Mouse (Mus musculus): Measurements from ENCODE around the gene Rpp30. TPM values are rescaled to one million over a fixed set of nuclear protein-coding genes. Genes with fewer than 3 reads are reported as not detected.

Rpp30 gene
- total and polyA plus RNA-seq, 2 experiments from 2014 or later = 31.7 to 47.6 TPM

- H3K4me2 ChIP-seq (ENCODE audit: low read depth, low read length) = no peak overlapping the region; the same call in 1 of the 2 replicates
- no peak overlapping the region for H3K4me3 ChIP-seq (ENCODE audit: low read depth, low read length)
- no peaks in the 10 kb centered on the region for H3K36me3 ChIP-seq (replicated peaks; ENCODE audit: control insufficient read depth, insufficient read depth, low read length)
- H3K9ac ChIP-seq (replicated peaks; ENCODE audit: low read depth, low read length) = no peak overlapping the region
- ATAC-seq (ENCODE audit: insufficient read depth, low read depth) (no peak), DNase-seq (ENCODE audit: low spot score) (no peak)
- 95% methylated on average over 3 of the region's 3 CpGs for WGBS
- H3K27me3 ChIP-seq (ENCODE audit: control insufficient read depth, insufficient read depth, low read length) = no peaks in the 10 kb centered on the region
- peak overlapping the region; percentile 93; the same call in 1 of the 2 replicates for H3K27ac ChIP-seq (ENCODE audit: low read depth)
- TF ChIP-seq CTCF (IDR thresholded peaks at IDR 0.05; ENCODE audit: low read depth) (no peak), EP300 (IDR thresholded peaks at IDR 0.05; ENCODE audit: low read depth) (no peak)
- H3K9me3 ChIP-seq (replicated peaks; ENCODE audit: control insufficient read depth, low read length) = peaks cover 8% of the 10 kb centered on the region
- H3K4me1 ChIP-seq (ENCODE audit: control insufficient read depth, insufficient read depth) = peaks cover 14% of the 10 kb centered on the region
Observed at GRCm38 (mm10) chr19:36128440-36128839, 44.9 kb downstream of the Rpp30 start.

- 3% methylated on average over 9 of the region's 9 CpGs for WGBS
- Histone ChIP-seq H3K9me3 (replicated peaks; ENCODE audit: control insufficient read depth, low read length) (peaks cover under 1% of the 10 kb centered on the region; the same call in 1 of the 2 replicates), H3K4me1 (ENCODE audit: control insufficient read depth, insufficient read depth) (peaks cover 14% of the 10 kb centered on the region), H3K27me3 (ENCODE audit: control insufficient read depth, insufficient read depth, low read length) (no peaks in the 10 kb centered on the region), H3K4me2 (ENCODE audit: low read depth, low read length) (peak overlapping the region; percentile 56), H3K27ac (ENCODE audit: low read depth) (peak overlapping the region; percentile 93), H3K4me3 (ENCODE audit: low read depth, low read length) (peak overlapping the region; percentile 30), H3K36me3 (replicated peaks; ENCODE audit: control insufficient read depth, insufficient read depth, low read length) (no peaks in the 10 kb centered on the region), H3K9ac (replicated peaks; ENCODE audit: low read depth, low read length) (peak overlapping the region; percentile 31; the same call in 1 of the 2 replicates)
- DNase-seq (ENCODE audit: low spot score) (no peak), ATAC-seq (ENCODE audit: insufficient read depth, low read depth) (peak; percentile 56)
- TF ChIP-seq CTCF (IDR thresholded peaks at IDR 0.05; ENCODE audit: low read depth) (no peak), EP300 (IDR thresholded peaks at IDR 0.05; ENCODE audit: low read depth) (no peak)
Observed at GRCm38 (mm10) chr19:36129213-36129612, 45.7 kb downstream of the Rpp30 start.

- Histone ChIP-seq H3K9ac (replicated peaks; ENCODE audit: low read depth, low read length) (peak overlapping the region; percentile 31; the same call in 1 of the 2 replicates), H3K4me3 (ENCODE audit: low read depth, low read length) (peak overlapping the region; percentile 30), H3K36me3 (replicated peaks; ENCODE audit: control insufficient read depth, insufficient read depth, low read length) (no peaks in the 10 kb centered on the region), H3K4me1 (ENCODE audit: control insufficient read depth, insufficient read depth) (peaks cover 14% of the 10 kb centered on the region), H3K27me3 (ENCODE audit: control insufficient read depth, insufficient read depth, low read length) (no peaks in the 10 kb centered on the region), H3K27ac (ENCODE audit: low read depth) (peak overlapping the region; percentile 93), H3K4me2 (ENCODE audit: low read depth, low read length) (peak overlapping the region; percentile 56), H3K9me3 (replicated peaks; ENCODE audit: control insufficient read depth, low read length) (no peaks in the 10 kb centered on the region)
- ATAC-seq (ENCODE audit: insufficient read depth, low read depth) (peak; percentile 92), DNase-seq (ENCODE audit: low spot score) (peak; percentile 90)
- no peak; the same call in 1 of the 2 replicates for TF ChIP-seq EP300 (IDR thresholded peaks at IDR 0.05; ENCODE audit: low read depth)
- TF ChIP-seq CTCF (IDR thresholded peaks at IDR 0.05; ENCODE audit: low read depth) = no peak
- 2% methylated on average over 12 of the region's 12 CpGs for WGBS
Observed at GRCm38 (mm10) chr19:36129643-36130042, 46.1 kb downstream of the Rpp30 start.

- peaks cover 14% of the 10 kb centered on the region for H3K4me1 ChIP-seq (ENCODE audit: control insufficient read depth, insufficient read depth)
- H3K9ac ChIP-seq (replicated peaks; ENCODE audit: low read depth, low read length) = no peak overlapping the region
- H3K4me3 ChIP-seq (ENCODE audit: low read depth, low read length) = no peak overlapping the region
- TF ChIP-seq CTCF (IDR thresholded peaks at IDR 0.05; ENCODE audit: low read depth) = no peak
- TF ChIP-seq EP300 (IDR thresholded peaks at IDR 0.05; ENCODE audit: low read depth) = no peak
- peak overlapping the region; percentile 56 for H3K4me2 ChIP-seq (ENCODE audit: low read depth, low read length)
- no peaks in the 10 kb centered on the region for H3K36me3 ChIP-seq (replicated peaks; ENCODE audit: control insufficient read depth, insufficient read depth, low read length)
- H3K27me3 ChIP-seq (ENCODE audit: control insufficient read depth, insufficient read depth, low read length) = no peaks in the 10 kb centered on the region
- no peaks in the 10 kb centered on the region for H3K9me3 ChIP-seq (replicated peaks; ENCODE audit: control insufficient read depth, low read length)
- no peak for DNase-seq (ENCODE audit: low spot score)
- peak; percentile 9; the same call in 1 of the 2 replicates for ATAC-seq (ENCODE audit: insufficient read depth, low read depth)
- peak overlapping the region; percentile 93 for H3K27ac ChIP-seq (ENCODE audit: low read depth)
- 22% methylated on average over 2 of the region's 2 CpGs for WGBS
Observed at GRCm38 (mm10) chr19:36130181-36130580, 46.7 kb downstream of the Rpp30 start.

GRCm38 (mm10) chr19:36131990-36132389, 48.5 kb downstream of the Rpp30 start:
- no peak overlapping the region for H3K27ac ChIP-seq (ENCODE audit: low read depth)

GRCm38 (mm10) chr19:36133064-36133463, 49.5 kb downstream of the Rpp30 start:
- no peaks in the 10 kb centered on the region for H3K36me3 ChIP-seq (replicated peaks; ENCODE audit: control insufficient read depth, insufficient read depth, low read length)
- H3K4me2 ChIP-seq (ENCODE audit: low read depth, low read length) = no peak overlapping the region
- peaks cover 14% of the 10 kb centered on the region for H3K4me1 ChIP-seq (ENCODE audit: control insufficient read depth, insufficient read depth)
- H3K27ac ChIP-seq (ENCODE audit: low read depth) = peak overlapping the region; percentile 62; the same call in 1 of the 2 replicates
- H3K9me3 ChIP-seq (replicated peaks; ENCODE audit: control insufficient read depth, low read length) = no peaks in the 10 kb centered on the region
- DNase-seq (ENCODE audit: low spot score) (no peak), ATAC-seq (ENCODE audit: insufficient read depth, low read depth) (no peak)
- TF ChIP-seq CTCF (IDR thresholded peaks at IDR 0.05; ENCODE audit: low read depth) (no peak), EP300 (IDR thresholded peaks at IDR 0.05; ENCODE audit: low read depth) (no peak)
- no peak overlapping the region for H3K4me3 ChIP-seq (ENCODE audit: low read depth, low read length)
- 86% methylated on average over 6 of the region's 6 CpGs for WGBS
- H3K27me3 ChIP-seq (ENCODE audit: control insufficient read depth, insufficient read depth, low read length) = no peaks in the 10 kb centered on the region
- H3K9ac ChIP-seq (replicated peaks; ENCODE audit: low read depth, low read length) = no peak overlapping the region

More at GRCm38 (mm10) chr19:36131990-36132389, 48.5 kb downstream of the Rpp30 start:
- 52% methylated on average over 6 of the region's 6 CpGs for WGBS
- no peaks in the 10 kb centered on the region for H3K36me3 ChIP-seq (replicated peaks; ENCODE audit: control insufficient read depth, insufficient read depth, low read length)
- H3K9ac ChIP-seq (replicated peaks; ENCODE audit: low read depth, low read length) = no peak overlapping the region
- no peak overlapping the region for H3K4me2 ChIP-seq (ENCODE audit: low read depth, low read length)
- H3K9me3 ChIP-seq (replicated peaks; ENCODE audit: control insufficient read depth, low read length) = no peaks in the 10 kb centered on the region
- H3K4me3 ChIP-seq (ENCODE audit: low read depth, low read length) = no peak overlapping the region
- DNase-seq (ENCODE audit: low spot score) = no peak
- TF ChIP-seq EP300 (IDR thresholded peaks at IDR 0.05; ENCODE audit: low read depth) (no peak), CTCF (IDR thresholded peaks at IDR 0.05; ENCODE audit: low read depth) (no peak)
- ATAC-seq (ENCODE audit: insufficient read depth, low read depth) = no peak
- H3K4me1 ChIP-seq (ENCODE audit: control insufficient read depth, insufficient read depth) = peaks cover 14% of the 10 kb centered on the region
- no peaks in the 10 kb centered on the region for H3K27me3 ChIP-seq (ENCODE audit: control insufficient read depth, insufficient read depth, low read length)
